Mouse (Mus musculus) myocyte (in vitro differentiated cells): Measurements from ENCODE around the gene Glis1.

Source experiments
- CEBPB ChIP-seq: IDR thresholded peaks from 2 replicates; pipeline ENCODE4 v1.6.1; 2011; ENCODE audit warnings: mild to moderate bottlenecking, moderate library complexity; ENCODE audit not compliant: poor library complexity, insufficient read depth, severe bottlenecking
- E2F4 ChIP-seq: IDR thresholded peaks from one replicate; pipeline ENCODE4 v1.6.1; 2011; ENCODE audit warnings: mild to moderate bottlenecking, control low read depth, moderate library complexity; ENCODE audit not compliant: insufficient read depth
- MAX ChIP-seq: IDR thresholded peaks from one replicate; pipeline ENCODE4 v1.6.1; 2011; ENCODE audit warnings: low read depth, mild to moderate bottlenecking, control low read depth
- MYOG ChIP-seq, 3 experiments: IDR thresholded peaks; one replicate each; pipeline ENCODE4 v1.6.1; 2011; ENCODE audit warnings: control low read depth in 2 of 3, low read depth in 2 of 3, mild to moderate bottlenecking in 2 of 3; ENCODE audit not compliant: insufficient read length in 2 of 3, control insufficient read depth in 1 of 3, insufficient read depth in 1 of 3
- POLR2A ChIP-seq: IDR thresholded peaks from one replicate; pipeline ENCODE4 v1.6.1; 2011; ENCODE audit warnings: low read depth, mild to moderate bottlenecking, control low read depth, moderate library complexity; ENCODE audit not compliant: insufficient read length
- POLR2AphosphoS2 ChIP-seq: IDR thresholded peaks from one replicate; pipeline ENCODE4 v1.6.1; 2011; ENCODE audit warnings: low read depth, control low read depth; ENCODE audit not compliant: insufficient read length
- SRF ChIP-seq: IDR thresholded peaks from one replicate; pipeline ENCODE4 v1.6.1; 2011; ENCODE audit warnings: low read depth; ENCODE audit not compliant: control insufficient read depth, insufficient read length
- TCF12 ChIP-seq: IDR thresholded peaks from one replicate; pipeline ENCODE4 v1.6.1; 2011; ENCODE audit warnings: mild to moderate bottlenecking, control low read depth; ENCODE audit not compliant: poor library complexity, insufficient read depth, severe bottlenecking
- USF1 ChIP-seq: IDR thresholded peaks from one replicate; pipeline ENCODE4 v1.6.1; 2011; ENCODE audit warnings: low read depth, mild to moderate bottlenecking, control low read depth, moderate library complexity

GRCm38 (mm10) chr4:107580883-107581282 is 146.5 kb downstream of the Glis1 start:
- no peak for TF ChIP-seq POLR2A
- no peak for TF ChIP-seq MAX
- no peak for TF ChIP-seq USF1
- TF ChIP-seq SRF: no peak
- TF ChIP-seq POLR2AphosphoS2: no peak
- no peak for TF ChIP-seq CEBPB
- no peak for TF ChIP-seq MYOG (IDR thresholded peaks at IDR 0.05; ENCODE audit: control insufficient read depth in 1 of 3, insufficient read depth in 1 of 3, insufficient read length in 2 of 3, low read depth in 2 of 3)
- TF ChIP-seq TCF12: no peak
- no peak for TF ChIP-seq E2F4
